ENCODE assay signal across 15 mouse cellular contexts in genomic region chr7:56590904-56591303, GRCm38 (mm10).
A peak's percentile ranks its signal among the peaks of the same experiment; 100 is the strongest.
DNase-seq lines count a peak whose midpoint lies in the region; ATAC-seq and TF ChIP-seq lines count a peak whose summit lies in the region.
"Had no signal": no experiment of that assay in that cellular context is flagged by ENCODE, and none has a peak within 500 bp of the region (broad histone marks: within the 10 kb centered on the region; RNA-seq: fewer than 3 reads in every experiment).

No protein-coding gene starts in this region.

- no peaks in the 10 kb centered on the region for H3K27me3 ChIP-seq in hindbrain, embryonic 12.5 days
- no peaks in the 10 kb centered on the region for H3K27me3 ChIP-seq in midbrain, embryonic 15.5 days (replicated peaks)
- H3K27me3 ChIP-seq in liver, embryonic 11.5 days (replicated peaks; ENCODE audit: control insufficient read depth, insufficient read depth, low read length): no peaks in the 10 kb centered on the region
- H3K27me3 ChIP-seq: heart, embryonic 15.5 days; limb, embryonic 13.5 days; Patski had no signal

- peak; percentile 85 for DNase-seq in brain, embryonic 14.5 days (ENCODE audit: low read depth)
- peak; percentile 3 for DNase-seq in embryo, embryonic 10.5 days (ENCODE audit: low spot score)
- no peak for DNase-seq in liver, embryonic 11.5 days (ENCODE audit: low spot score)
- no peak for DNase-seq in adrenal gland, adult 8-10 months
- DNase-seq: lung, adult 2 months; right cerebral cortex, postnatal 25 days; thymus, postnatal 36 days had no signal

- no peak overlapping the region for H3K4me2 ChIP-seq in hindbrain, embryonic 12.5 days (replicated peaks)
- H3K4me2 ChIP-seq in midbrain, embryonic 15.5 days: no peak overlapping the region
- no peak overlapping the region for H3K4me2 ChIP-seq in liver, embryonic 11.5 days
- H3K4me2 ChIP-seq: heart, embryonic 15.5 days; limb, embryonic 13.5 days had no signal

- no peaks in the 10 kb centered on the region for H3K36me3 ChIP-seq in hindbrain, embryonic 12.5 days
- no peaks in the 10 kb centered on the region for H3K36me3 ChIP-seq in midbrain, embryonic 15.5 days (replicated peaks)
- H3K36me3 ChIP-seq in liver, embryonic 11.5 days (ENCODE audit: control insufficient read depth, insufficient read depth, low read length): no peaks in the 10 kb centered on the region
- H3K36me3 ChIP-seq: heart, embryonic 15.5 days; limb, embryonic 13.5 days had no signal

- H3K4me1 ChIP-seq in hindbrain, embryonic 12.5 days: peaks cover 4% of the 10 kb centered on the region
- H3K4me1 ChIP-seq in midbrain, embryonic 15.5 days: peaks cover 15% of the 10 kb centered on the region
- no peaks in the 10 kb centered on the region for H3K4me1 ChIP-seq in liver, embryonic 11.5 days (replicated peaks; ENCODE audit: control insufficient read depth, insufficient read depth, low read length)
- H3K4me1 ChIP-seq: heart, embryonic 15.5 days; limb, embryonic 13.5 days had no signal

- no peak for TF ChIP-seq POLR2A in brain, embryonic 14.5 days (IDR thresholded peaks at IDR 0.05; ENCODE audit: borderline replicate concordance, extremely low read depth, insufficient read depth, insufficient read length, poor library complexity, severe bottlenecking)

- TF ChIP-seq CTCF in brain, embryonic 14.5 days (IDR thresholded peaks at IDR 0.05; ENCODE audit: borderline replicate concordance, extremely low read depth, insufficient read depth, insufficient read length): no peak

- ATAC-seq in hindbrain, embryonic 12.5 days (ENCODE audit: low FRiP score): peak; percentile 90
- peak; percentile 96 for ATAC-seq in midbrain, embryonic 15.5 days (replicated peaks)
- ATAC-seq in liver, embryonic 11.5 days (replicated peaks; ENCODE audit: low FRiP score): no peak
- ATAC-seq in CD4-positive, CD25-positive, alpha-beta regulatory T cell, adult 4 months: no peak
- ATAC-seq: inflammation-experienced regulatory T-cells, adult 6 months; Patski had no signal

- H3K9ac ChIP-seq in hindbrain, embryonic 12.5 days: no peak overlapping the region
- no peak overlapping the region for H3K9ac ChIP-seq in midbrain, embryonic 15.5 days
- H3K9ac ChIP-seq in liver, embryonic 11.5 days (ENCODE audit: low read depth, low read length): no peak overlapping the region
- H3K9ac ChIP-seq: heart, embryonic 15.5 days; limb, embryonic 13.5 days had no signal

- no peaks in the 10 kb centered on the region for H3K9me3 ChIP-seq in hindbrain, embryonic 12.5 days (replicated peaks)
- no peaks in the 10 kb centered on the region for H3K9me3 ChIP-seq in midbrain, embryonic 15.5 days
- no peaks in the 10 kb centered on the region for H3K9me3 ChIP-seq in liver, embryonic 11.5 days (ENCODE audit: control insufficient read depth, low read length)
- H3K9me3 ChIP-seq: heart, embryonic 15.5 days; limb, embryonic 13.5 days had no signal

- no peak overlapping the region for H3K4me3 ChIP-seq in hindbrain, embryonic 12.5 days
- H3K4me3 ChIP-seq in midbrain, embryonic 15.5 days: no peak overlapping the region
- H3K4me3 ChIP-seq in liver, embryonic 11.5 days (ENCODE audit: low read depth, low read length): no peak overlapping the region
- H3K4me3 ChIP-seq: heart, embryonic 15.5 days; limb, embryonic 13.5 days had no signal

- no peak overlapping the region for H3K27ac ChIP-seq in hindbrain, embryonic 12.5 days
- peak overlapping the region; percentile 76 for H3K27ac ChIP-seq in midbrain, embryonic 15.5 days
- no peak overlapping the region for H3K27ac ChIP-seq in liver, embryonic 11.5 days (ENCODE audit: low read depth, low read length)
- H3K27ac ChIP-seq: heart, embryonic 15.5 days; kidney, postnatal 0 days; limb, embryonic 13.5 days had no signal

- 29% methylated on average over 4 of the region's 4 CpGs for WGBS in hindbrain, embryonic 12.5 days
- 16% methylated on average over 4 of the region's 4 CpGs for WGBS in midbrain, embryonic 15.5 days
- 59% methylated on average over 4 of the region's 4 CpGs for WGBS in liver, embryonic 11.5 days

Comparison
In these comparisons a context has a peak if more than half of its experiments do, and no peak if none do; other contexts are left out.
1. DNase-seq: peak in brain, embryonic 14.5 days (single experiment) and embryo, embryonic 10.5 days (single experiment); none in liver, embryonic 11.5 days (single experiment) and adrenal gland, adult 8-10 months (single experiment).
2. ATAC-seq: peak in hindbrain, embryonic 12.5 days (single experiment) and midbrain, embryonic 15.5 days (single experiment); none in liver, embryonic 11.5 days (single experiment) and CD4-positive, CD25-positive, alpha-beta regulatory T cell, adult 4 months (single experiment).